Mouse (Mus musculus): ENCODE results near the gene Anapc11. TPM values are rescaled to one million over a fixed set of nuclear protein-coding genes. Genes with fewer than 3 reads are reported as not detected.
"Not testable (repeated sequence)": the region's sequence is repeated elsewhere in the genome, so short reads cannot be mapped to it uniquely, and the experiment has no call there.

Anapc11 gene
- polyA plus RNA-seq (2015; fragmentation: Nextera tagmentation; extraction: Ambion mirVana), result 175 and 182 TPM in 2 replicates

DNA sequence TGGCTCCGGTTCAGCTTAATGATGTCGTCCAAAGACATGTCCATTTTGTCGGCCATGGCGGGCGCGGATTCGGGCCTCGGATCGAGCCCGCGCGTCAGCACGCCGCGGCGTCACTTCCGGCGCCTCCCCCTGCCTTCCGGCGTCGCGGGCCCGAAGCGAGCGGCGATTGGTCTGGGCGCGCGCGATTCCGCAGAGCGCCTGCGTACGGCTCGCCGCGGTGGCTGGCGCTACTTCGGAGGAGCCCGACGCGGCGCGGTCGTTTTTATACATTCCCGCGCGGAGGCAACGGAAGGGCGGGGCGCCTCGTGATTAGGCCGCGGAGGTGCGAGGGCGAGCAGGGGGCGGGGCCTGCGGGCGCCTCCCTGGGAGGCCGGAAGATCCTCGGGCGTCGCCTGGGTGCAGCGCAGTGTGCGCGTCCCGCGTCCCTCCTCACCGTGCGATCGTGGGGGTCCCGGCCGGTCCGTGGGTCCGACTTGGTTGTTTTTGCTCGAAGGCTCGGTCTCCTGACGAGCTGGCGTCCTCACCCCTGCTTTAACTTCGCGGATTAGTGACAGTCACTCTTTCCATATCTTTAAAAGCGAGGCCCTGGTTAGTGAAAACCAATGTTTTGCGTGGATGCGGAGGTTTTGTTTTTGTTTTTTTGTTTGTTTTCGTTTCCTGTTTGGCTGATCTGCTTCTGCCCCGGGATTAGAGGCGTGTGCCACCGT, at the start of gene Anapc11, which contains the start of gene Alyref:
Gene Anapc11 (plus strand): TSS at position 139 of the 707 bp plus-strand sequence.
Gene Alyref (minus strand): TSS at position 83 of the 707 bp plus-strand sequence.
- peak; percentile 96 for ATAC-seq (replicated peaks; ENCODE audit: insufficient number of reproducible peaks, insufficient read depth, low FRiP score, low read depth)
- WGBS, result under 1% methylated on average over 88 of the region's 88 CpGs
- H3K36me3 ChIP-seq, result peaks cover 58% of the 10 kb centered on the region
- H3K27ac ChIP-seq, result peak within 1 kb of the TSS; percentile 93
- H3K9ac ChIP-seq, result peak within 1 kb of the TSS; percentile 99
- peaks cover 31% of the 10 kb centered on the region for H3K4me1 ChIP-seq (replicated peaks)
- peak within 1 kb of the TSS; percentile 92 for H3K4me2 ChIP-seq
- no peaks in the 10 kb centered on the region for H3K9me3 ChIP-seq (replicated peaks)
- H3K4me3 ChIP-seq, result peak within 1 kb of the TSS; percentile 98
- H3K27me3 ChIP-seq, result no peaks in the 10 kb centered on the region

DNA sequence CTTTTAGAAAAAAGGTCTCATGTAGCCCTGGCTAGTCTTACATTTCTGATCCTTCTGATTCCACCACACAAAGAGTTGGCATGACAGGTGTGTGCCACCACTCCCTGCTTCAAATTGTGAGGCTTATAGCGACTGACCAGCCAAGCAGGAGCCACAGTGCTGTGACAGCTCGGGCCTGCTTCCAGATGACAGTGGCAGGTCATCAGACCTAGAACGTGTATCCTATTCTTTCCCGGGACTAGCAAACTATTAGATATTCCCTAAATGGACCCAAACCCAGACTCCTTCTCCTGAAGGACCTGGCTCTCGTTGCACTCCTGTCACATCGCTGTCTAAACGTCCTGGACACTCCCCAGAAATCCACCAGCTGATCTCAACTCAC, 49.4 kb upstream of the Anapc11 start:
- Histone ChIP-seq H3K36me3 (peaks cover 14% of the 10 kb centered on the region; the same call in 1 of the 2 replicates), H3K4me3 (peak overlapping the region; percentile 96), H3K27ac (peak overlapping the region; percentile 94), H3K4me2 (peak overlapping the region; percentile 87), H3K9me3 (replicated peaks) (no peaks in the 10 kb centered on the region), H3K9ac (peak overlapping the region; percentile 97), H3K27me3 (no peaks in the 10 kb centered on the region), H3K4me1 (replicated peaks) (peaks cover 28% of the 10 kb centered on the region)
- ATAC-seq (replicated peaks; ENCODE audit: insufficient number of reproducible peaks, insufficient read depth, low FRiP score, low read depth), result no peak
- WGBS, result 14% methylated on average over 7 of the region's 7 CpGs

DNA sequence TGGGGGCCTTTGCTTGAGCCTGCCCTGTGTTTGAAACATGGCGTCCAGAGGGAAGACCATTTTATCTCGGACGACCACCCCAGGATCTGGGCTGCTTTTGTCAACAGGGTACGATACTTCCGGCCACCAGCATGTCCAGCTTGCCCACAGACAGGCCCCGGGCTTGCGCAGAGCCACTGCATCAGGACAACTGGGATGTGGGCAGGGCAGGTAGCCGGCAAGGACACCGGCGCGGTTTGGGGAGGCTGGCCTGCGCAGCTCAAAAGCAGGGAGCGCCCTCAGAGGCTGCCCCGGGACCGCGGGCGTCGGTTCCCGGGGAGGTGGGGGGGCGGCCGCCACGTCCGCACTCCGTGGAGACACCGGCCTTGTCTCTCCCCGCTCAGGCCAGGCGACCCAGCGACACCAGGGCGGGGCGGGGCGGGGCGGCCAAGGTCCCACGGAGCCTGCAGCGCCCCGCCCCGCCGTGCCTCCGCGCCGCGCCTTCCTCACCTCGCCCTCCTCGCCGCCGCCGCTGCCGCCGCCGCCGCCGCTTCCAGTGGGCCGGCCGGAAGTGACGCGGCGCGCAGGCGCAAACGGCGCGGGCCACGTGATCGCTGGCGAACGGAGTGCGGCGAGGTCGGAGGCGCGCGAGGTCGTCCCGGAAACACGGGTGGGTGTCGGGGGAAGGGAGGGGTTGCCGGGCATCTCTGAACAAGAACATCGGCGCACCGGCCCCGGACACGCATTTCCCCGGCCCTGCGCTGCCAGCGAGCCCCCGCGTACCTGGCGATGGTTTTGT, 48.9 kb upstream of the Anapc11 start, which contains the start of gene Mcrip1:
Gene Mcrip1 (minus strand): TSS at position 560 of the 778 bp plus-strand sequence.
- ATAC-seq (replicated peaks; ENCODE audit: insufficient number of reproducible peaks, insufficient read depth, low FRiP score, low read depth), result peak; percentile 89
- peak within 1 kb of the TSS; percentile 94 for H3K27ac ChIP-seq
- no peaks in the 10 kb centered on the region for H3K27me3 ChIP-seq
- H3K9ac ChIP-seq, result peak within 1 kb of the TSS; percentile 97
- peak within 1 kb of the TSS; percentile 96 for H3K4me3 ChIP-seq
- WGBS, result under 1% methylated on average over 67 of the region's 87 CpGs
- peaks cover 8% of the 10 kb centered on the region; the same call in 1 of the 2 replicates for H3K36me3 ChIP-seq
- H3K4me2 ChIP-seq, result peak within 1 kb of the TSS; percentile 87
- peaks cover 29% of the 10 kb centered on the region for H3K4me1 ChIP-seq (replicated peaks)
- no peaks in the 10 kb centered on the region for H3K9me3 ChIP-seq (replicated peaks)

DNA sequence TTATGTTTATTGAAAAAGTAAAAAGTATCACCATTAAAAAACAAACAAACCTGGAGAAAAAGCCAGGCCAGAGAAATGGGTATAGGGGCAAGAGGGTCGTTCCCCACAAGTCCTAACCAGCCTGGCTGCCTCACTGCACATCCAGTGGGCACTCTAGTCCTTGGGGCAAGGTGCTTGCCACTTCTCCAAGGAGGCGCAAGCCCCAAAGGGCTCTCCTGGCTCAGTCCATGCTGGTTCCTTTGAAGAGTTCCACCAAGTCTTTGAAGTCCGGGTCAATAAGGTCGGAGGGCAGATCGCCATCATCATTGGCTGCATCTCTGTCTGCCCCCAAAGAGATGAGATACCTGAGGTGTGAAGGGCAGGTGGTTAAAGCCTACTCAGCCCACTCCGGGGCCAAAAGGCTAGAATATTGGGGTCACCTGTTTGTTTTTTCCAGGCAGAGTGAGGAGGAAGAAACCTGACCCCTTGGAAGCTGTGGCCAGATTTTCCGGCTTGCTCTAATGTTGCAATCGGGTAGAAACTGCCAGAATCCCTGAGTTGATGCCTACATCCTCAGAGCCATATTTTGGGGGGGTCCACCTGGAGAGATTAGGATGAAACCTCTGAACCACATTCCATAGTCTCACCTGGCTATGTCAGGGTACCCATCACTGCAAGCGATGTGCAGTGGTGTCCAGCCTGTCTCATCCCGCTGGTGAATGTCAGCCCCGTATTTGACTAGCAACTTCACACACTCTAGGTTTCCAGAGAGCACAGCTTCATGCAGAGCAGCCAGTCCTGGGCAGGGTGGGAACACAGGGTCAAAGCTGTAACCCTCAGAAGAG, 48.0 kb upstream of the Anapc11 start:
- no peak for ATAC-seq (replicated peaks; ENCODE audit: insufficient number of reproducible peaks, insufficient read depth, low FRiP score, low read depth)
- no peaks in the 10 kb centered on the region for H3K27me3 ChIP-seq

DNA sequence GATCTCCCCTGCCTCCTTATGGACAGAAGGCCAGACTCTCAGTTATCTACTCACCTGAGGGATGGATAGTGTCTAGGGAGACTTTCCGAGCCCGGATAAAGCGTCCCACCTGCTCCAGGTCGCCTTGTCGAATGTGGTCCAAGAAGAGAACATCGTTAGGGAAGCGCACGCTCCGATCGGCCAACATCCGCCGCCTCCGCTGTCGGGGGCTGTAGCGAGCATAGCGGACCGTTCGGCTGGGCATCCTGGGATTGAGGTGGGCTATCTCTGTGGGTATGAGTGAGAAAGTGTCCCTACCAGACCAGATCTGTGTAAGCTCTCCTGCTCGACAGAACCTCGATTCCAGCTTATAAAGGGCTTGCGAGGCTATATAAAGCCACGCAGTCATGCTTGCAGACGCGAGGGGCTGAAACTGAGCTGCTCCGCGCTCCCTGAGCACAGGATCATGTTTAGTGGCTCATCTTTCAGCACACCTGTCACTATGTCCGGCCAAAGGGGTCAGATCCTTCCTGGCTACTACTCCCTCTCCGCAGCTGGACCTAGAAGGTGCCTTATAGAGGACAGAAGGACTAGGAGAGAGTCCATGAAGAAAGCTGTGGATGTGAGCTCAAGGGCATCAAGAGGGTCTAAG, 47.3 kb upstream of the Anapc11 start, which contains the start of gene Ppp1r27:
Gene Ppp1r27 (minus strand): TSS at position 323 of the 631 bp plus-strand sequence.
- Histone ChIP-seq H3K36me3 (no peaks in the 10 kb centered on the region), H3K4me2 (peak within 1 kb of the TSS; percentile 87), H3K27ac (peak within 1 kb of the TSS; percentile 94), H3K9ac (peak within 1 kb of the TSS; percentile 97), H3K27me3 (no peaks in the 10 kb centered on the region), H3K9me3 (replicated peaks) (no peaks in the 10 kb centered on the region), H3K4me3 (peak within 1 kb of the TSS; percentile 96), H3K4me1 (replicated peaks) (peaks cover 39% of the 10 kb centered on the region)
- no peak for ATAC-seq (replicated peaks; ENCODE audit: insufficient number of reproducible peaks, insufficient read depth, low FRiP score, low read depth)
- WGBS, result 90% methylated on average over 28 of the region's 28 CpGs

More for the DNA sequence above, 48.0 kb upstream of the Anapc11 start:
- Histone ChIP-seq H3K9ac (peak overlapping the region; percentile 97), H3K4me3 (peak overlapping the region; percentile 96), H3K36me3 (no peaks in the 10 kb centered on the region), H3K4me2 (peak overlapping the region; percentile 87), H3K27ac (peak overlapping the region; percentile 94), H3K9me3 (replicated peaks) (no peaks in the 10 kb centered on the region), H3K4me1 (replicated peaks) (peaks cover 35% of the 10 kb centered on the region)
- 70% methylated on average over 11 of the region's 11 CpGs for WGBS

DNA sequence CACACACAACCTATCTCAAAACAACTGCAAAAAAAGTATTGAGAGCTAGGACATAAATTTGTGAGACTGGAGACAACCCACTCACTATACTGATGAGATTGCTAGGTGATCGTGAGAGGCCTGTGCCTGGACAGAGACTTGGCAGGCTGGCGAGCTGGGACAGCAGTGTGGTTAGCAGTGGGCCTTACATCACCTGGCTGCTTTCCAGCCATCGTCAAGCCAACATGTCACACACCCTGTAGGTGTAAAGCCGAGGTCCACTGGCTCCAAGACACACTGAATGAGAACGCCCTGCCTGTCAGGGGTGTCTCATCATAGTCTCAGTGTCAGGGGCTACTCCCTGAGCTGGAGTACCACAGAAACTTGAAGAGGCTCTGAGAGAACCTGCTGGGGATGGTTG, 45.5 kb upstream of the Anapc11 start:
- ATAC-seq (replicated peaks; ENCODE audit: insufficient number of reproducible peaks, insufficient read depth, low FRiP score, low read depth), result no peak
- Histone ChIP-seq H3K9me3 (replicated peaks) (no peaks in the 10 kb centered on the region), H3K4me2 (no peak overlapping the region), H3K27me3 (no peaks in the 10 kb centered on the region), H3K36me3 (no peaks in the 10 kb centered on the region), H3K4me3 (no peak overlapping the region), H3K9ac (no peak overlapping the region), H3K27ac (no peak overlapping the region), H3K4me1 (replicated peaks) (peaks cover 29% of the 10 kb centered on the region)
- WGBS, result 52% methylated on average over 5 of the region's 5 CpGs

DNA sequence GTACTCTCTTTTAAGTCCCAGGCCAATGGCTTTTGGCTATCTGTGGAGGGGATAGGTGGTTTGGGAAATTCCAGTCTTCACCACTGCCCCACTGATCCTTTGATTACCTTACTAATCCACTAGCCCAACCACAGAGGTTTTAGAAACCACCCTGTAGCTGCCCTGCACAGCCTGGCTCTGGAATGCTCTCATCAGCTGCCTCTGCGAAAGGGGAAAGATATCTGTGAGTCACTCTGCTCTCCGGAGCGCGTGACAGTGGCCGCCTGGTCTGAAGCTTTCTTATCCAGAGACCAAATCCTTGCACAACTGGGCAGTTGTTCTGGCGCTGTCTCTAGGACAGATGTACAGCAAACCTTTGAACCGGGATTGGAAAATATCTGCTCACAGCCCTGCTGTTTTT, 43.4 kb upstream of the Anapc11 start:
- H3K4me1 ChIP-seq (replicated peaks), result peaks cover 16% of the 10 kb centered on the region
- no peak overlapping the region for H3K4me3 ChIP-seq
- no peaks in the 10 kb centered on the region for H3K9me3 ChIP-seq (replicated peaks)
- WGBS, result 28% methylated on average over 7 of the region's 7 CpGs
- H3K9ac ChIP-seq, result no peak overlapping the region
- ATAC-seq (replicated peaks; ENCODE audit: insufficient number of reproducible peaks, insufficient read depth, low FRiP score, low read depth), result 0 out of 2 replicates have a peak, but pooled peaks have one; percentile 24
- peak overlapping the region; percentile 44; the same call in 1 of the 2 replicates for H3K27ac ChIP-seq
- peaks cover 11% of the 10 kb centered on the region; the same call in 1 of the 2 replicates for H3K36me3 ChIP-seq
- H3K4me2 ChIP-seq, result no peak overlapping the region
- H3K27me3 ChIP-seq, result no peaks in the 10 kb centered on the region

DNA sequence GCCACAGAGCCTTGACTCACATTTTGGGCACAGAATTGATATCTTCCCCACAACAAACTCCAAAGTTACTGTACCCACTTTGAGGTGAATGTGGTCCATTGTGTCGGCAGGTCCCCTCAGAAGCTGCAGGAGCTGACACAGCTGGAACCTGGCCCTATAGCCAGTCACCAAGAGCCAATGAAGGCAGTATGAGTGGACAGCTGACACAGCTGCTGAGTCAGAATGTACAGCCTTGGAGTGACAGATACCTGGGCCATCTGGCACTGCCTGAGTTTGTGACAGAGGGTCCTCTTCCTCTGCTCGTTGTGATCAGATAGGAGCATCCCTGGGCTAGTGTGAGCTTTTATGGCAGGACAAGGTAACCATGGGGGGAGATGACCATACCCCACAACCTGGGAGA, 43.0 kb upstream of the Anapc11 start:
- Histone ChIP-seq H3K4me3 (no peak overlapping the region), H3K4me2 (no peak overlapping the region), H3K9me3 (replicated peaks) (no peaks in the 10 kb centered on the region), H3K4me1 (replicated peaks) (peaks cover 12% of the 10 kb centered on the region), H3K27ac (peak overlapping the region; percentile 38; the same call in 1 of the 2 replicates), H3K9ac (no peak overlapping the region), H3K27me3 (no peaks in the 10 kb centered on the region), H3K36me3 (peaks cover 16% of the 10 kb centered on the region)
- ATAC-seq (replicated peaks; ENCODE audit: insufficient number of reproducible peaks, insufficient read depth, low FRiP score, low read depth), result 0 out of 2 replicates have a peak, but pooled peaks have one; percentile 43
- WGBS, result 44% methylated on average over 2 of the region's 2 CpGs

DNA sequence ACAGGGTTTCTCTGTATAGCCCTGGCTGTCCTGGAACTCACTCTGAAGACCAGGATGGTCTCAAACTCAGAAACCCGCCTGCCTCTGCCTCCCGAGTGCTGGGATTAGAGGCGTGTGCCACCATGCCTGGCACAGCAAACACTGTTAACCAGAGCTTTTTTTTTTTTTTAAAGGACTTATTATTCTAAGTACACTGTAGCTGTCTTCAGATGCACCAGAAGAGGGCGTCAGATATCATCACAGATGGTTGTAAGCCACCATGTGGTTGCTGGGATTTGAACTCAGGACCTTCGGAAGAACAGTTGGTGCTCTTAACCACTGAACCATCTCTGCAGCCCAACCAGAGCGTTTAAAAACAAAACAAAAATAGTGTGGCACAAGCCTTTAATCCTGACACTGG, 39.4 kb upstream of the Anapc11 start:
- not testable (repeated sequence) for H3K4me3 ChIP-seq; H3K9ac ChIP-seq; H3K27me3 ChIP-seq; H3K4me2 ChIP-seq; H3K9me3 ChIP-seq (replicated peaks); H3K27ac ChIP-seq; ATAC-seq (replicated peaks; ENCODE audit: insufficient number of reproducible peaks, insufficient read depth, low FRiP score, low read depth)
- WGBS, result 87% methylated on average over 6 of the region's 6 CpGs
- Histone ChIP-seq H3K4me1 (replicated peaks) (peaks cover 11% of the 10 kb centered on the region; the same call in 1 of the 2 replicates), H3K36me3 (peaks cover 52% of the 10 kb centered on the region)

DNA sequence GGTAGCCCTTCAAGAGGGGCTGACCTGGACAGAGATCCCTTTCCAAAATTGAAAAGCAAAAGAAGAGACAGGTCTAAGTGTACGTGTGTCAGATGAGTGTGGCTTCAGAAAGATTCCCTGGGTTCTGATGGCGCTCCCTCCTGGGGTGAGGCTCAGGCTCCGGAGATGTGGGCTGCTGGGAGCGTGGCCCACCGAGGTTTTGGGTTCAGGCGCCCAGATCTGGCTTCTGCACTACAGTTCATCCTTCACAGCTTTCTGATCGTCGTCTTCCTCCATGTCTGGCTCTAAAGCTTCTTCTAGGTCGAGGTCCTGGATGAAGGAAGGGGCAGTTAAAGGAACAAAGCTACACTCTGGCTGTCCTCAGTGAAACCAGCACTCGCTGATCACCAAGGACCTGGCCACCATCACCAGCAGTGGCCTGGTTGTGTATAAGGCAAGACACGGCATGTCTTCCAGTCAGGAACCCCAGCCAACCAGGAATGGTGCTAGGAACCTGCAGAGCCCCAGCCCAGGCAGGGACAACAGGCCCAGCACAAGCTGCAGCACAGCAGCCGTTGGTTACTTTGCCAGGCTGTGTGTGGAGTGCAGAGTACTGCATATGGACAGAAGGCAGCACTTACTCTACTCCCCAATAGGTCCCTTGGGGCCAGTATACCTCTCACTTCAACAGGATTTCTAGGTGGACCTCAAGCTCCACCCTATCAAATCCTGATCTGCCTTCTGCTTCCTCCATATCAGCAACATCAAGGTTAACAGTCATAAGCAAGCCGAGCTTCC, 37.1 kb upstream of the Anapc11 start:
- Histone ChIP-seq H3K36me3 (peaks cover 72% of the 10 kb centered on the region), H3K27me3 (no peaks in the 10 kb centered on the region), H3K4me3 (no peak overlapping the region), H3K4me1 (replicated peaks) (no peaks in the 10 kb centered on the region), H3K4me2 (no peak overlapping the region), H3K9me3 (replicated peaks) (no peaks in the 10 kb centered on the region), H3K27ac (no peak overlapping the region), H3K9ac (no peak overlapping the region)
- 0 out of 2 replicates have a peak, but pooled peaks have one; percentile 31 for ATAC-seq (replicated peaks; ENCODE audit: insufficient number of reproducible peaks, insufficient read depth, low FRiP score, low read depth)
- 91% methylated on average over 13 of the region's 13 CpGs for WGBS

Data from heart, embryonic 15.5 days (tissue).